Mouse (Mus musculus): Measurements from ENCODE around the gene Cmtr2.

Cmtr2 gene

DNA sequence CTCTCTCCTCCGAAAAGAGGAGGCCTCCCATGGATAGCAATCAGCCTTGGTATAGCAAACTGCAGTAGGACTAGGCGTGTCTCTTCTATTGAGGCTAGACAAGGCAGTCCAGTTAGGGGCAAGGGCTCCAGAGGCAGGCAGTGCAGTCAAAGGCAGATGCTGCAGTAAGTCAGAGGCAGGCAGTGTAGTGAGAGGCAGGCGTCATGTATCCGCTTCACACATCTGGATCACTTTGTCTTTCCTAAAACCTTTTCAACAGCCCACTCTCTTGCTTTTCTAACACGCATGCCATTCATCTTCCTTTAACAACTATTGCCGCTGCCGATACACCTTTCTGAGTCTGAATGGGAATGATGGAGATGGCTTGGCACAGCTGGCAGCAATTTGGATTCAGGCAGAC, at the start of gene Cmtr2:
TSS of gene Cmtr2 (plus strand) at position 301 of the 400 bp plus-strand sequence.
- DNase-seq (ENCODE audit: low spot score in 2 of 2): no peak

GRCm38 (mm10) chr8:110166270-110166669, 49.2 kb upstream of the Cmtr2 start:
- no peak for DNase-seq (ENCODE audit: low spot score in 2 of 2)

- peak in 1 of 2 experiments; percentile 49 for DNase-seq (ENCODE audit: low spot score in 2 of 2)
Measured at GRCm38 (mm10) chr8:110168046-110168445, 47.4 kb upstream of the Cmtr2 start, which contains the start of gene Calb2. Gene Calb2, minus strand, starts transcription at chr8:110168210.

DNA sequence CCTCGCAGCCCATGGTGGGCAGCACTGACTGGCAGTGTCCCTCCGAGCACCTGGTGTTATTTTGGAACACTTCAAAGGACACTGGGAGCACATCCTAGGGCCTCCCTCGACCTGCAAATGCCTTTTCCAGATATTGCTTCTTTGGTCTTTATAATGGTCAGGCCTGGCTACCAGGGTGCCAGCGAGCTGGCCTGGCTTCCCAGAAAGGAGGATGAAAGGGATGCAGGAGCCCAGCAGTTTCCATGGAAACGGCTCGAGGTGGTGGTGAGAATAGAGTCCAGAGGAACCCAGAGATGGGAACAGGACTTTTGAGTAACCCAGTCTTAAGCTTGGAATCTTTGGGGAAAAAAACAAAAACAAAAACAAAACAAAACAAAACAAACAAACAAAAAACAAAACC, 43.3 kb upstream of the Cmtr2 start:
- DNase-seq (ENCODE audit: low spot score in 2 of 2): no peak

- DNase-seq (ENCODE audit: low spot score in 2 of 2): no peak
Measured at GRCm38 (mm10) chr8:110174826-110175225, 40.6 kb upstream of the Cmtr2 start.

DNA sequence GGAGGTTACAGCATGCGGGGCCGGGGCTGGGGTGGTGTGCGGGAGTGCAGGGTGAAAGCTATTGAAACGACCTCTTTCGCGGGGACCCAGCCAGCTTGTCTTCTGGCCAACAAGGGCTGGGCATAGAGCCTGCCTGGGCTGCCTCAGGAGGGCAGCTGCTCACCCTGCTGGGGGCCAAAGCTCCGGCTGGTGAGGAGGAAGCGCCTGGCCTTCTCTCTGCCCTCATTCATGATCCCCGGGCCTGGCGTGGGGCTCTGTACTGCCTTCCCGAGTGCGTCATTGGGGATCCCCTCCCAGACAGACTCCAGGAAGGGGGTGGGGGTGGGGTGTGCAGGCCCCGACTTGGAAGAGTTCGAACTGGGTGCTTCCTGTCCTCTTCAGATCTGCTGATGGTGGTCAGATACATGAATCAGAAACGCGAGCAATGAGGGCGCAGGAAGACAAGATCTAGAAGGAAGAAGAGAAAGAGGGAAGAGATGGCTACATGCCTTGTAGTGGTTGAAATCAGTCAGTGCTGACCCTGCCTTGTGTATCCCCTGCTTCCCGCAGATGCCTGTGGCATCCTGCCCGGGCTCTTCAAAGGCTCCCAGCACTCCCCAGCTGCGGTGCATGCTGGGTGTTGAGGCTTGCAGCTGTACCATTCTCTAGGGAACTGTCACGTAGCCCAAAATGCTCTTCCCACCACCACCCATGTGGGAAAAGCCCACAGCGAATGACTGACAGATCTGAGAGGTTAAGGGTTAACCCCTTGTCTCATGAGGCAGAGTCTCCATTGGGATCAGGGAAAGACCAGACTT, 37.9 kb upstream of the Cmtr2 start:
- DNase-seq (ENCODE audit: low spot score in 2 of 2): no peak

GRCm38 (mm10) chr8:110182735-110183367, 32.6 kb upstream of the Cmtr2 start:
- DNase-seq (ENCODE audit: low spot score in 2 of 2): no peak

GRCm38 (mm10) chr8:110183748-110184147, 31.7 kb upstream of the Cmtr2 start:
- no peak for DNase-seq (ENCODE audit: low spot score in 2 of 2)

- DNase-seq (ENCODE audit: low spot score in 2 of 2): no peak
Measured at GRCm38 (mm10) chr8:110185538-110185937, 29.9 kb upstream of the Cmtr2 start.

DNA sequence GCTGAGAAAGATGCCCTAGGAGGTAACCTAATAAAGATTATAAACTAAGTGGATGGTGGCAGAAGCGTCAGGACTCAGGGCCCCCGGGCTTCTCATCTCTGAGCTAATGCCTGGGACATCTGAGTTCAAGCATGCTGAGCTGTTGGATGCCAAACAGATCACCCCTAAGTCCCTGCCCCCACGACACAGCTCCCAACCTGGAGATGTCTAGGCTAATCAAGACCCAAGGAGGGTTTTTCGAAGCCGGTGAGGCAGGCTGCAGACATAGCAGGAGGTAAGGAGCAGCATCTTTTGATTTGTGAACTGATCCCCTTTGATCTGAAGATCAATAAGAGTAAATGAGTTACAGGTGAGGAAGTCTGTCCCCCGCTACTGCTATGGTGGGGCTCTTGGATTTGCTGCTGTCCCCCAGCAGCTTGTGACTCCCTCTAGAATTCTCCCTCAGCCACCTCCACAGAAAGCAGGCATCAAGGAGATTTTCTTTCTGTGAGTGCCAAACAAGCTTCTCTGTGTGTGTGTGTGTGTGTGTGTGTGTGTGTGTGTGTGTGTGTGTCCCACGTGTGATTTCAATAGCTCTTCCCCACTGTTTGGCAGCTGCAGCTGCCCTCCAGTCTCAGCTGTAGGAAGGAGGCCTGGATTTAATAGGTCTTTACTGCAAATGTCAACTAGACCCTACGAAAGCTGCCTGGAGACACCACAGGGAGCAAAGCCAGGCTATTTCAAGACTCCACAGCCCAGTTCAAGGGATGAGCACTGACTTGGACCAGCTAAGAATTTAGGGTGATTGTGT, 26.3 kb upstream of the Cmtr2 start:
- DNase-seq (ENCODE audit: low spot score in 2 of 2): no peak

DNA sequence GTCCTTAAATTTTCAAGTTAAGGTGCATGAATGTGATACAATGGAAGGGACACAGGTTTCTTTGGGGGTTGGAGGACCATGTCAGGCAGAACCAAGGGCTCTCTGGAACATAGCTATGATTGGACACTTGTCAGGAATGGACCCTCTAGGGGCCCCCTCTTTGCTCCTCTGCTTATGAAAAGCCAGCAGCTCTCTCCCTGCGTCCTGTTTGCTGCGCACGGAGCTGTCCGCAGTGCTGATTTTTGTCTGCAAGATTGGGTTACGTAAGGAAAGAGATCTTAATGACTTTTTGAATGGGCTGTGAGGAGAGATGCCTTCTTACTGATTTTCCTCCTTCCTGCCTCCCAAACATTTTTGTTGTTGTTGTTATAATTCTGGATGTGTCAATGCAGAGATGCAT, 18.8 kb upstream of the Cmtr2 start:
- DNase-seq (ENCODE audit: low spot score in 2 of 2): peak in 1 of 2 experiments; percentile 24

DNA sequence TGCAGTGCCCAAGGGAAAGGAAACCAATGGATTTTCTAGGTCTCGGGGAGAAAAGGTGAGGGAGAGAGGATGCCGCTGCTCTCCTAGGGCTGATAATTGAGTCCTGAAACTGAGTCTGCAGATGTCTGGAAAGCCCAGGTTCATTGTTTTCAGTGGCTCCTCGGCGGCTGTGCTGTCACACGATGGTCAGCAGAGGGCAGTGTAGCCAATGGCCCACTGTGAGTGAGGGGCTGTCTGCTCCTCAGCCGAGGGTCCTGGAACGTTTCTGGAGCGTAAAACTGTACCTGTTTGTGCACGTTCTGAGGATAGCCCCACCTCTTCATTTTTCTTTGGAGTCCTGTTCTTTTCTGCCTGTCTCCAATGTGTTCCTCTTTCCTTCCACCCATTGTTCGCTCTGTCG, 13.7 kb upstream of the Cmtr2 start:
- peak in 1 of 2 experiments; percentile 12 for DNase-seq (ENCODE audit: low spot score in 2 of 2)

- DNase-seq (ENCODE audit: low spot score in 2 of 2): no peak
Measured at GRCm38 (mm10) chr8:110216253-110216652, 788 bp downstream of the Cmtr2 start.

- no peak for DNase-seq (ENCODE audit: low spot score in 2 of 2)
Measured at GRCm38 (mm10) chr8:110217198-110217597, 1.7 kb downstream of the Cmtr2 start.

DNA sequence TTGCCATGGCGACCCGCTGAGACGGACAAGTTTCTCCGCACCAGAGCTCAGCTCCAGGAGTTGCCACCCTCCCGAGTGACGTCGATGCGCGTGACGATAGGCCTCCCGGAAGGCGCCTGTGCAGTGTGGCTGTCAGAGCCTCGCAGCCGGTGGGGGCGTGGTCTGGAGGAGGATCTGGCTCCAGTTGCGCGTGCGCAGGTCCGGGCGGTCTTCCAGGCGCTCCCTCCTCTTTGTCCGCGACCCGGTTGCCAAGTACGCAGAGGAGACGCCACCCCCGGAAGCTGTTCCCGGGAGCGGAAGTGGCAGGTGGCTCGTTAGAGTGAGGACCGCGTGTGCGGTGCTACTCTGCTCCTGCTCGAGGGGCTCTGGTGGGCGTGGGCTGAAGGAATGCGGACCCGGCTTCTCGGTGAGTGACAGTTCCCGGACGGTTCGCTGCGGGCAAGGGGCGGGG, 2.2 kb downstream of the Cmtr2 start:
- peak; percentile 98 to 99 for DNase-seq (ENCODE audit: low spot score in 2 of 2)

DNA sequence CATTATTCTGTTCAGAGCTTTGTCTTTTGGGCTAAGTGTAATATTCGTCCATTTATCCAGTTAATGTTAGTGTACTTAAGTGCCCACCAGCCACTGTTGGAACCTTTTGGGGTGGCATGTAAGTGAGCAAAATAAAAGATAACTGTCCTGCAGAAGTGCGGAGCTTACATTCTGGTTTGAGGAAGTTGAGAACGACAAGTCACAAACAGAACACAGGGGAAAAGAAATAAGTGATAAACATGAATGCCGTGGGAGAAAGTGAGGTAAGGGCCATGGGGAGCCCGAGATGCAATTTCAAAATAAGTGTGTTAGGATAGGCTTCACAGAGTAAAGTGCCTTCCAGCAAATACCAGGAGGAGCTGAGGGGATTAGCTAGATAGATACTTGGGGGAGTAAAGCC, 3.0 kb downstream of the Cmtr2 start:
- no peak for DNase-seq (ENCODE audit: low spot score in 2 of 2)

- no peak for DNase-seq (ENCODE audit: low spot score in 2 of 2)
Measured at GRCm38 (mm10) chr8:110220936-110221335, 5.5 kb downstream of the Cmtr2 start.

GRCm38 (mm10) chr8:110230803-110231202, 15.3 kb downstream of the Cmtr2 start:
- DNase-seq (ENCODE audit: low spot score in 2 of 2): no peak

DNA sequence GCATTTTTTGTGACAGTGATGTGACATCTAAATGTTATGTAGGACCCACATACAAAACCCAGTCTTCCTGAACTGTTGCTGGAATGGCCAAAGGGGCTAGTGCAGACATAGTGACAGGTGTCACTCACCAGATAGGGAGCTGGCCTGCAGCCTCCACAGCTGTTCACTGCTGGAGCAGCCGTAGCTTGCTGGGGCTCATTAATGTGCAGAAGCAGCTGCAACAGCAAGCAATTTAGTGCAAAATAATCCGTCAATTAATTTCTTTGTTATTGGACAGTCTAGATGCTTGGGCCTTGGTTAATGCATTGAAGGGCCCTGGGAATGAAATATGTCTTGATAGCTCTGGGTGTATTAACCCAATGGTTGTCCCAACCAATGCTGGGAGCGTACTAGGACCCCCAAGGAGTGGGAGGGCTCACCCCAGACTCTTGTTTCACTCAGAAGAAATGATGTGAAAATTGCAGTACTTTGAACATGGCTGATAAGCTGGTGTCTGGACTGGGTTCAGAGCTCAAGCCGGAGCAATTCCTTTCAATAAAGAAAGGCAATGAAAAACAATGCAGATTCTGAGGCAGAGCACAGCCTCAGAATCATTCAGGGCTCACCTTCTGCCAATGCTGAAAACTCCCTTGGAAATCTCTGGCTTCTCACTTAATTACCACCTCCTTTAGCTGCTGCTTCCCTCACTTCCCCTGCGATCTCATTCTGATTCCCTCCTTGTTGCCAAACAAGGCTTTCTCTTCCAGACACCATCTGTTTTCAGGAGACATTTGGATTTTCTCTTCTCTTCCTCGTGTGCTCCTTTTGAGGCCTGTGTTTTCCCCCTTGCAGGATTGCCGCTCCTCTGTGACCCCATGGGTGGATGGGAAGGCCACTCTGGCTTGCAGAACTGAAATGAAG, 27.1 kb downstream of the Cmtr2 start:
- no peak for DNase-seq (ENCODE audit: low spot score in 2 of 2)

- no peak for DNase-seq (ENCODE audit: low spot score in 2 of 2)
Measured at GRCm38 (mm10) chr8:110244566-110244965, 29.1 kb downstream of the Cmtr2 start.

DNA sequence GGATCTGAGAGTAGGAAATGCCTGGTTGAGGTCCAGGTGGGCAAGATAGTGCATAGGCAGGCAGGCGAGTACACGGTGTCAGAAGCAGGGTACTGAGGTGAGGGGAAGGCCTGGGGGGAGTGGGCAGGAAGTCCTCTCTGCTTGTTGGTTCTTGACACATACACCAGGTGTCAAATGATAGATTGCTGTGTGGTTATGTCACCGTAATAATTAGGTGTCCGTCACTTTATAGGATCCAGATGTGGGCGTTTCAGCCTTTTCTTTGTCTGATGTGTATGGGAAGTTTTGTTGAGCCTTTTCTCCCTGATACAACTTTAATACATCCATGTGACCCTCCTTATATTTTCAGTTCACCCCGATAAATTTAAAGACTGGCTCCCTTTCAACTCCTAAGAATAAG, 31.8 kb downstream of the Cmtr2 start:
- DNase-seq (ENCODE audit: low spot score in 2 of 2): no peak
